Mouse (Mus musculus) urinary bladder, adult 18-20 months (tissue): ENCODE results near the gene Lrrfip2.

ENCODE experiments used
- DNase-seq, 2 experiments: peaks; one replicate each; pipeline ENCODE4 v3.0.0; 2022; ENCODE audit warnings: low spot score in 2 of 2, mixed read lengths in 2 of 2

The Lrrfip2 gene

DNA sequence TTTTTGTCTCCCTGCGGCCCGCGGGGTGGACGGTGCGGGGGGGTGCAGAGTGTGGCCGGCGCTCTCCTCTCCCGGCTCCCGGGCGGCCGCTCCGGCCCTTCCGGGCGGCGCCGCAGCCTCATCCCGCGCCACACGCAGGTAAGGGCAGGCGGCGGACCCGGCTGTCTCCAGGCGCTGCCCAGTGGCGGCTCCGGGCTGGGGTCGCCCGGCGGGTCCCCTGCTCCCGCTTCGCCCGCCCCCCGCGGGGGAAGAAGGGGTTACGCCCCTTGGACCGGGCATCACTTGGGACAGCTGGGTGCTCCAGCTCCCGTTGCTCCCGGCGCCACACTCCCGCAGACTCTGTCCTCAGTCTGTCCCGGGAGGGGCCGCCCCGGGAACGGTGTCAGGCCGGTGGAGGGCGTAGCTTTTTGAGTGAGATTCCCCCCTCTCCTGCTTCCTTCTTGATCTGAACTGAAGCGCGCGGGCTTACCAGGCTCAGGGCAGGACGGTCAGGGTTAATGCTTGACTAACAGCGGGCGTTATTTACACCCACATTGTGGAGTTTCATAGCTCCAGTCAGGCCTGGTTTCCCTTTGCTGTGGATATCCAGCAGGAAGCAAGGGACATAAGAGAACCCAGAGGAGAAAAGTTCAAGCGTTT lies 979 bp downstream of the Lrrfip2 start:
- DNase-seq = peak; percentile 22 to 76

- peak in 1 of 2 experiments; percentile 26 for DNase-seq
Measured at GRCm38 (mm10) chr9:111118891-111119441, 1.6 kb downstream of the Lrrfip2 start.

- peak in 1 of 2 experiments; percentile 15 for DNase-seq
Measured at GRCm38 (mm10) chr9:111122446-111122845, 5.1 kb downstream of the Lrrfip2 start.

DNA sequence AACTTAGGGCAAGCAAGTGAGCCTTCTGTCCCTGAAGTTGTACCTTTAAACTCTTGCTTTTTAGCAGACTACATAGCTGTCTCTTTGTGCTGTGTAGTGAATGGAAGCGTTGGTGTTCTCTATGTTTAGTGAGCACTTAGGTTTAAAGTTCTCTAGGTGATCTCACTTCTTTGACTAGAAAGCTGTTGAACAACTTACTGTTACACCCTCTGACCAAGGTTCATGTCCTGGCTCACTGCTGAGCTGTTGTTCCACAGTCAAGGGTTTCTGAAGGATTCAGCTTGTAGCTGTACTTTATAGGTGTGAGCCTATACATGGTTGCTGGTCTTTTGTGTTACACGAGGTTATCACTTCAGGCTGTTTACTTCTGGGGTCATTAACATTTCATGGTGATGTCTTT lies 5.9 kb downstream of the Lrrfip2 start:
- DNase-seq = no peak

DNA sequence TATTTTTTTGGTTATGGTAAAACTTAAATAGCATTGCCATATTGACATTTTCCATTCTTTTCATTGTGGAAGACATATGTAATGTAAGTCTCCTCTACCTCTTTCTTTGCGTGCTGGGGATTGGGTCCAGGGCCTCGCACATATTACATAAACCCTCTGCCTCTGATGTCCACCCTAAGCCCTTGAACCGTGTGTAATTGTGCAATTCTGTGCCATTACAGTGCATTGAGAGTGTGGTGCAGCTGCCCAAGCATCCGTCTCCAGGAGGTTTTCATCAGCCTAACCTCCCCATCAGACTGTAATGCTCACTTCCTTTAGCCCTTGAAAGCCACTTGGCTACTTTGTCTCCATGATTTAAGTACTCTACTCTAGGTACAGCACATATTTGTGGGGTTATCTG lies 7.0 kb downstream of the Lrrfip2 start:
- DNase-seq = no peak

GRCm38 (mm10) chr9:111126735-111127134 lies 9.3 kb downstream of the Lrrfip2 start:
- DNase-seq = no peak

DNA sequence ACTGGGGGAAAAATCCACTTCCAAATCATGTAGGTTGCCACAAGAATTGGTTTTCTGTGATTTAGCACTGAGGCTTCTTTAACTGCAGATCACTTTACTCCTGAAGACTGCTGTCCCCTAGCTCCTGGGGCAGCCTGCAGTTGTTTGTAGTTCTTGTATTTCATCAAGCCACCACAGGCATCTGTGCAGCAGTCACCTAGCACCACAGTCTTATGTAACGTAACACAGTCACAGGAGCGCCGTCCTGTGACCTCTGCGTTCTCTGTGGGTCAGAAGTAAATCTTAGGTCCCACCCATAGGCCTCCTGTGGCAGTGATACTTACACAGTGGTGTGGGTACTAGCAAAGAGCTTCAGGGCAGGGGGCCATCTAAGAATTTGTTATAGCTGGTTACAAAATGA lies 10.4 kb downstream of the Lrrfip2 start:
- no peak for DNase-seq

- no peak for DNase-seq
Measured at GRCm38 (mm10) chr9:111130126-111130525, 12.7 kb downstream of the Lrrfip2 start.

- DNase-seq = no peak
Measured at GRCm38 (mm10) chr9:111138161-111138560, 20.8 kb downstream of the Lrrfip2 start.

- no peak for DNase-seq
Measured at GRCm38 (mm10) chr9:111142721-111143120, 25.3 kb downstream of the Lrrfip2 start.

DNA sequence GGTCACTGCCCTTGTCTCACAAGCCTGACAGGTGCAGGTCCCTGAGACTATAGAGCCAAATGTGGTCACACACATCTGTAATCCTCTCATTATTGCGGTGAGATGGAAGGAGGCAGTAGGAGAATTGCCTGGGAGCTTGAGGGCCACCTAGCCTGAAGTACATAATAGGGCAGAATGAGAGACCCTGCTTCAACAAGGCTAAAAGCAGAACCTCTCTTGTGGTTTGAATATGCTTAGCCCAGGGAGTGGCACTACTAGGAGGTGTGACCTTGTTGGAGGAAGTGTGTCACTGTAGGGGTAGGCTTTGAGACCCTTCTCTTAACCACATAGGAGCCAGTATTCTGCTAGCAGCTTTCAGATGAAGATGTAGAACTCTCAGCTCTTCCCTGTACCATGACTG lies 26.0 kb downstream of the Lrrfip2 start:
- no peak for DNase-seq

DNA sequence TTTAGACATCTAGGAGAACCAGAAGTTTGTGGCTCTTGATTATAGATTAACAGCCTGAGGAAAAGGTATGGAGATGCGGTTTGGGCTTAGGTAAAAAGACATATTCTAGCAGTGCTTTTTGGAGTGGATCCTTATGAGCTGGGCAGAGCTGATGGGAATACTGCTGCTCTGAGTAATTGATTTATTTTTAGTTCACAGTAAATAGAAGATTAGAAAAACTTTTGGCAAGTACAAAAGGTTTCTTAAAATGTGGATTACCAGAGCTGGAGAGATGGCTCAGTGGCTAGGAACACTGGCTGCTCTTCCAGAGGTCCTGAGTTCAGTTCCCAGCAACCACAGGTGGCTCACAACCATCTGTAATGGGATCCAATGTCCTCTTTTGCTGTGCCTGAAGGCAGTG lies 27.3 kb downstream of the Lrrfip2 start:
- DNase-seq = no peak

DNA sequence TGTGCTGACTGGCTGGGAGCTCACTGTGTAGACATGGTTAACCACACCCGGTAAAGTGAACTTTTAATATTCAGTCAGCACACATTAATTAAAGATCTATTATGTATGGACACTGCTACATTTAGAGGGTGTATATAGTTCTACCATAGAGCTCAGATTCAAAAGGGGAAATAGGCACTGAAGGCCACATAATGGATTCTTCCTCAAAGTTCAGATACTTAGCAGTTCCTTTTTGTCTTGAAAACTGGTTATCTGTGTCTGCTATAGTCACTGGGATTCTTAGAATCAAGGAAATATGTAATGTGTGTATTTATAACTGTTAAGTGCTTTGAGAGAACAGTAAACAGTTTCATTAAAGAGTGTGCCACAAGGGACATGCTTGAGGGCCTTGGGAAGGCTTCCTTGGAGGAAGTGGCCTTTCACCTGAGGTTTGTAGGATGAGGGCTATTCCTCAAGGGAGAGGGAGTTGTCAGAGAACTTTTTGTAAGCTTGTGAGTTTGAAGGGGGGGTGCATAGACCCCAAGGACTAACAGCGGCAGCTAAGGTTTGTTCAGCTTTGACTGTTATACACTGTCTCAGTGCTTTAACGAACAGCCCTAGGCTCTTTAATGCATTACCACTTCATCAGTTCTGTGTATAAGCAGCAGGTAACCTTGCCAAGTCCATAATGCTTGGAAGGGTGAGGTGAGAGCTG lies 28.3 kb downstream of the Lrrfip2 start:
- DNase-seq = no peak

DNA sequence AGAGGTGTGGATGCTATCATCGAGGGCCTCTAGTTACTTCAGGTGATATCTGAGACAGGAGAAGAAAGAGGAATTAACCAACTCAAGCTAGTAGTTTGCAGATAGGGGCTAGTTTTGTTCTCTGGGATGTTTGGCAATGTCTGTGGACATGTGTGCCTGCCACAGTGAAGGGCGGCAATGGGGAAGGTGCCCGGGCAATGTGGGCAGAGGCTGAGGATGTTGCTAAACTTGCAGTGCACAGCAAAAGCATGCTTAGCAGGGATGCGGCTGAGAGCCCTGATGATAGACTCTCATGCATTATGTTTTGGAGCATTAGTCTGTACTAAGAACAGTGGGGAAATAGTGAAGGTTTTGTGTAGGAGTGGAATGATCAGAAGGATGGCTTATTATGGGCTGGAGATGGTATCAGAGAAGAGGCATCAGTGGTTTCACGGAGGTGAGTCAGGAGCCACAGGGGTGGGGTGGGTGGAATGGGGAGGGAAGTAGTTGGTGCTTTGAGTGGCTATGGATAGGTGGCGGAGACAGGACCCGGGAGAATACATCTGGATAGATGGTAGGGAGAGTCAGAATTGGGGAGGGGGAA lies 28.9 kb downstream of the Lrrfip2 start:
- no peak for DNase-seq

DNA sequence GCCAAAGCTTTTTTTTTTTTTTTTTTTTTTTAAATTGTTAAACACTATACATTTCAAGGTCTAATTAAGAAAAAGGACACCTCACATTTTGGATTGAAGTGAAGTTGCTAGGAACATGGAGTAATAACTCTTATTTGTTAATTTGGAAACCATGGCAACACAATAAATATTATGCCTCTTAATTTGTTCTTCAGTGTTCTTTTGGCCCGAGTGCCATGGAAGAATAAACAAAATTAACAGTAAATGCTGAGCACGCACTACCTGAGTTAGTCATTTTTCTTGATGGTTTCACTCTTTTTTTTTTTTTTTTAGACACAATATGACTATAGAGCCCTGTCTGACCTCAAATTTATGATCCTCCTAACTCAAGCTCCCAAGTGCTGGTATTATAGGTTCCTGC lies 30.6 kb downstream of the Lrrfip2 start:
- no peak for DNase-seq

DNA sequence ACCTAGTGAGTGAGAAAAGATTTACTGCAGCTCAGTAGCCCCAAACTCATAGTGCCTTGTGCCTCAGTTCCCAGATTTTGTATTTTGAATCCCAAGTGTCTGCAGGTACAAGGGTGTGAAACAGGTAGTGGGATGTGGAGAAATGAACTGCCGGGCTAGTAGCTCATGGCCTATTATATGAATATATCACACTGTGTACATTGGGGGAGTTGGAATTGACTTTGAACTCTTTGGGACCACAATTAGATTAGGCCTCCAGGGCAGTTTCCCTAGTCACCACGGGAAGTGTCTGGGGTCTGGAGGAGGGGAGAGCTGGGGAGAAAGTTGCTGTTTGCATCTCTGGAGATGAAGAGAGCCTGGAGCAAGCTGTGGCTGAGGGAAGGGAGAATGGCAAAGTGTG lies 31.0 kb downstream of the Lrrfip2 start:
- no peak for DNase-seq

DNA sequence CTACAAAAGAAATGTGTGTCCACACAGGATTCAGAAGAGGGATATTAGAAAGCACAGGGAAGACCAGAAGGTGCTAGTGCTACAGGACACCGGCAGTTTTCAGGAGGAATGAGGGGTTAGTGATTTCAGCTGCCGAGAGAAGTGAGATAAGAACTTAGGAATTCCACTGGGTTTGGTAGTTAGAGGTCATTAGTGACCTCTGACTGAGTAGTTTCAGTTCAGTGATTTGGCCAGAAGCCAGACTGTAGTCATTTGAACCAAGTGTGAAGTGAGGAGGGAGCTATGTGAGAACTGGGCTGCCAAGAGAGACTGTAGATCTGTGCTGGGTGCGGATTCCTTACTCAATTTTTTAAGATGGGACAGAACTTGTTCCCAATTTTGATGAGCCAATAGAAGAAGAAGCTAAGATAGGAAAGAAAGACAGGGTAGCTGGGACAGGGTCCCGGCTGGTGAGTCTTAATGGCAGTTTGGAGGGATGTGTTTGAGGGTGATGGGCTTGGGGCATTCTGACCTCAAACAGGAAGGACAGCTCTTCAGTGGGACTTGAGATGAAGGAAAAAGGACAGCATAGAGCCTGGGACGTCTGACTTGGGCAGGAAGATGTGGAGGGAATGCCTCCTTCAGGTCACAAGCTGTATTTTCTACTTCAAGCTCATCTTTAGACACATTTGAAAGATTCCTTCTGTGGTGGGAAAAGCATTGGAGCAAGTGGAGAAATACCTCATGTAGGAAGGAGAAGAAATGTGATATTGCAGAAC lies 32.0 kb downstream of the Lrrfip2 start:
- peak in 1 of 2 experiments; percentile 53 for DNase-seq

GRCm38 (mm10) chr9:111152314-111152897 lies 35.0 kb downstream of the Lrrfip2 start:
- no peak for DNase-seq

- DNase-seq = no peak
Measured at GRCm38 (mm10) chr9:111153026-111153425, 35.6 kb downstream of the Lrrfip2 start.

GRCm38 (mm10) chr9:111155764-111156458 lies 38.5 kb downstream of the Lrrfip2 start:
- no peak for DNase-seq

DNA sequence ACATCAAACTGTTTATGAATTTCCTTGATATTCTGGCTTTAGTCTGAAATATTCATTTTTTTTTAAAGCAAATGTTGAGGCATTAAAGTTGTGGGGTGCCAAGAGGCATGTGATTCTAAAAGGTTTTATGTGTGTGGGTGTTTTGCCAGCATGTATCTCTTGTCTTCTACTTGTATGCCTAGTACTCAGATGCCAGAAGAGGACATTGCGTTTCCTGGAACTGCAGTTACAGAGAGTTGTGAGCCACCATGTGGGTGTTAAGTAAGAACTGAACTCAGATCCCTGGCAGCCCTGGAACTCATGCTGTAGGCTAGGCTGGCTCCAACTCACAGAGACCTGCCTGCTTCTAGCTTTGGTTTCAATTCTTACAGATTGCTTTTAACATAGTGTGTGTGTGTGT lies 42.2 kb downstream of the Lrrfip2 start:
- DNase-seq = no peak
